Mouse (Mus musculus) erythroblast, embryonic 14.5 days (primary cell): Measurements from ENCODE around the gene Zc3h6. TPM values are rescaled to one million over a fixed set of nuclear protein-coding genes. Genes with fewer than 3 reads are reported as not detected.
A peak's percentile ranks its signal among the peaks of the same experiment; 100 is the strongest.
"Not testable (repeated sequence)": the region's sequence is repeated elsewhere in the genome, so short reads cannot be mapped to it uniquely, and the experiment has no call there.

Source experiments
- H3K27me3 ChIP-seq: 2 replicates; pipeline ENCODE4 v1.6.1; 2012; ENCODE audit warnings: inconsistent platforms; ENCODE audit not compliant: control insufficient read depth
- H3K36me3 ChIP-seq: 2 replicates; pipeline ENCODE4 v1.6.1; 2012; ENCODE audit warnings: mild to moderate bottlenecking, inconsistent platforms; ENCODE audit not compliant: control insufficient read depth
- H3K4me1 ChIP-seq: 2 replicates; pipeline ENCODE4 v1.6.1; 2012; ENCODE audit warnings: inconsistent platforms; ENCODE audit not compliant: control insufficient read depth
- H3K4me3 ChIP-seq: replicated peaks from 2 replicates; pipeline ENCODE3; 2012; ENCODE audit warnings: moderate library complexity, mild to moderate bottlenecking, inconsistent platforms
- H3K9me3 ChIP-seq: 2 replicates; pipeline ENCODE4 v1.6.1; 2012; ENCODE audit warnings: low read length, inconsistent platforms, mixed read lengths; ENCODE audit not compliant: control insufficient read depth
- GATA1 ChIP-seq: IDR thresholded peaks from 2 replicates; pipeline ENCODE4 v1.6.1; 2012; ENCODE audit warnings: low read length, inconsistent platforms, mixed read lengths
- TAL1 ChIP-seq: IDR thresholded peaks from 3 replicates; pipeline ENCODE4 v1.6.1; 2012; ENCODE audit warnings: low read length, inconsistent platforms, mixed read lengths
- polyA plus RNA-seq: library from polyadenylated mRNA; stranded (reverse); fragments of >175 nt; gene quantifications from 2 replicates; pipeline ENCODE4 v1.2.3, GENCODE M21; 2012

Gene Zc3h6
- polyA plus RNA-seq, 1 experiment, result 0.26 TPM

DNA sequence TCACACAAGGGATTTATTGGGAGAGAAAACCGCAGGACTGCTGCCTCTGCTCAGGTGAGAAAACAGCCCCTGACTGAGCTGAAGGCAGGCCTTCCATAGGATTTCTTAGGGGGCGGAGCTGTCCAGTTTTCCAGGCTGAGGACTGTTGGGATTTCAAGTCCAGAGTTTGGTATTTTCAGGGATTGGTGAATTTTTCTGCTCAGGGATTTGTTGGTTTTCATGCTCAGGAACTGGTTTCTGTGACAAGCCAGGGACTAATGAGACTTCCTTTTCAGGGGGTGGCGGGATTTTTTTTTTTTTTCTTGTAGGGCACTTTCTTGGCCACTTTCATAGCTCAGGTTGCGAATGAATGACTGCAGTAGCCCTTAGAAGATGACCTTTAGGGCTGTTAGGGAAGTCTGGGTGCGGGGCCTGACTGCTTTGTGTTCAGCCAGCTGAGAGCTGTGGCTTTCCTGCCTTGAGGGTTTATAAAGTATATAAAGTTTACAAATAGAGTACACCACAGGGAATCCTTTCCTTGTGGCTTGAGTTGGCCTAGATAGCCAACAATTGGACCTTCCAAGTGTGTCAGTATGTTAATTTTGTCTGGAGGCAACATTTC, 1.6 kb upstream of the Zc3h6 start:
- Histone ChIP-seq H3K36me3 (peaks cover 2% of the 10 kb centered on the region; the same call in 1 of the 2 replicates), H3K4me3 (peak overlapping the region; percentile 97), H3K27me3 (no peaks in the 10 kb centered on the region), H3K9me3 (no peaks in the 10 kb centered on the region), H3K4me1 (peaks cover 29% of the 10 kb centered on the region)
- TF ChIP-seq GATA1 (no peak), TAL1 (no peak)

DNA sequence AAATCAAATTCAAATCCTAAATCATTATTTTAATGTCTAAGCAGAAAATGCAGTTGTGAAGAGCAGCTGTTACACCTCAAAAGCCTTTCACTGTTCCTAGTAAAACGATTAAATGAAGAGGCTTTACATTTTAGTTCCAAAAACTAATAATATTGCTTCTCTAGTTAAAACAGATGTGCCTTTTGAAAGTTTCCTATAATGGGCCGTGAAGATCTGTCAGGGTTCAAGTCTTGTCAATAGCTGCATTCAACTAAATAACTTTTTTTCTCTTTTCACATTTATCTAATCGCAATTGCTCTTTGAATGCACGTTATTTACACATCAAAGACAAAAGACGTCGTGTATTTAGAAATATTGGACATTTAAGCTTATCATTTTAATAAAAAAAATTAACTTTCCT, 966 bp upstream of the Zc3h6 start:
- Histone ChIP-seq H3K9me3 (no peaks in the 10 kb centered on the region), H3K36me3 (peaks cover 2% of the 10 kb centered on the region; the same call in 1 of the 2 replicates), H3K4me1 (peaks cover 29% of the 10 kb centered on the region), H3K4me3 (peak overlapping the region; percentile 97), H3K27me3 (no peaks in the 10 kb centered on the region)
- TF ChIP-seq TAL1, result no peak

DNA sequence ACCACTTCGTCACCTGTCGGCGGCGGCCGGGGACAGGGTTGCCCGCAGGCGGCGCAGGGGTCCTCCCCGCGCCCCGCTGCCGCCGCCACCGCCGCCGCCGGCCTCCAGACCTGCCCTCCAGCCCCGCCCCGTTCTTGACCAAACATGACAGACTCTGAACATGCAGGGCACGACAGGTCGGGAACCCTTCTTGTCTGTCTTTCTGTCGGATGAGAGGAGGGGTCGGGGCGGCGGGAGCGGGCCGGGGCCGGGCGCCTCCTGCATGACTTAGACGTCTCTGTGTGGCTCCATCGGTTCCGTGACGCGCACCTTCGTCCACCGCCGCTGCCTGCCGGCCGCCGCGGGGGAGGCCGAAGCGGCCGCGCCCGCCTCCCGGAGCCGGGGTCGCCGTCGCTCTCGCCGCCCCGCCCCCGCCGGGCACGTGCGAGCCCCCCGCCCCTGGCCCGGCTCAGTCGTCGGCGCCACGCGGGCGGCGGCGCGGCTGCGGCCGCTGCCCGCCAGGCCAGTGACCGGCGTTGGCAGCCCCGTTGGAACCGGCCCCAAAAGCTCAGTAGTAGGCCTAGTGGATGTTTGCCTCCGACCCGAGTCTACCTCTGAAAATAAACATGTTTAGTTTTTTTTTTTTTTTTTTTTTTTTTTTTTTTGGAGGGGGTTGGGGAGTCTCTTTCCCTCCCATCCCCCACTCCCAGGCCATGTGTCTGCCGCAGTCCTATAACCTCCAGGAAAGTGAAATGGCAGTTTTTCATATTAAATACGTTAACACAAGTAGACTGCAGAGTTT, 649 bp downstream of the Zc3h6 start, which contains the start of gene Gm10762:
Gene Gm10762, minus strand, starts transcription at position 65 of the 781 bp plus-strand sequence.
- Histone ChIP-seq H3K27me3 (no peaks in the 10 kb centered on the region), H3K4me3 (peak within 1 kb of the TSS; percentile 97), H3K9me3 (no peaks in the 10 kb centered on the region), H3K4me1 (peaks cover 29% of the 10 kb centered on the region), H3K36me3 (peaks cover 2% of the 10 kb centered on the region; the same call in 1 of the 2 replicates)
- TF ChIP-seq TAL1 (no peak), GATA1 (no peak)

DNA sequence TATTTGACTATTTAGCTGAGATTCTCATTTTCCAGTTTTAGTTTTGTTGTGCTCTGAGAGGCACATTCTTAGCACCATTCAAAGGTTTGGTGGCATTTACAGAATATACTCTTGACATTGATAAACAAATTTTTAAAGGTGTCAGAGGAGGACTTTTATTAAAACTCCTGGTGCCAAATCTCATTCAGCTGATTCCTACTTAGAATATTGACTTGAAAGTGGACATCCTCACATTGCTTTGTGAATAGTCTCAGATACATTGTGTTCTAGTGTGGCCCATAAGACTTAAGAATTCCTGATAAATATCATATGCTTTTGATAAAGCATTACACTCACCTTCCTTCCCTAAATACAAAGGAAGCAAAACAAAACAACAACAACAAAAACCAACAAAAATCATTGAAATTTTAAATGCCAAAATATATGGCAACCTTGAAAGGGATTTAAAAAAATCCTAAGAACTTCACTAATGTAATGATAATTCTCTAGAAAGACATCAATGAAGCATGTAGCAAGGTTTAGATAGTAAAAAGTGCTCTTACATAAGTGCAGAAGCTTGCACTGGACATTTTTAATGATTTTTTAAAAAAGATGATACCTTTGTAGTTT, 1.4 kb downstream of the Zc3h6 start:
- H3K9me3 ChIP-seq, result no peaks in the 10 kb centered on the region
- peaks cover 2% of the 10 kb centered on the region; the same call in 1 of the 2 replicates for H3K36me3 ChIP-seq
- no peaks in the 10 kb centered on the region for H3K27me3 ChIP-seq
- TF ChIP-seq TAL1, result no peak
- TF ChIP-seq GATA1, result no peak
- H3K4me1 ChIP-seq, result peaks cover 29% of the 10 kb centered on the region
- peak overlapping the region; percentile 97 for H3K4me3 ChIP-seq

DNA sequence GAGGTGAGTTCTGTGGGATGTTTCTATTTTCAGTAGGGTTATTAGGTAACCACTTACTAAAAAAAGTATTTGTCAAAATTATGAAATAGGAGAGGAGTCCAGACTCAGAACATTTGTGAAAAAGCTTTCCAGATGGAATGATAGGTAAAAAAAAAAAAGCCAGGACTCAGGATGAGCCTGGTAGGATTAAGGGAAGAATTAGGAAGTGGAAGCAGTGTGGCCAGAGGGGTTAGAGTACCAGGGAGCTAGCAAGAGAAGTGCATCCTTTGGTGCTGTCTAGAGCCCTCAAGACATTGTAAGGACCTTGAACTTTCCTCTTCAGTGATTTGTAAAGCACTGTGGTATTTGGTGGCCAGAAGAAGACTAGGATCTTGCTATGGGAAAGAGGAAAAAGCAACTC, 5.1 kb downstream of the Zc3h6 start:
- TF ChIP-seq GATA1 (no peak), TAL1 (no peak)
- H3K36me3 ChIP-seq, result peaks cover 2% of the 10 kb centered on the region; the same call in 1 of the 2 replicates
- peaks cover 15% of the 10 kb centered on the region for H3K4me1 ChIP-seq
- no peak overlapping the region for H3K4me3 ChIP-seq
- no peaks in the 10 kb centered on the region for H3K9me3 ChIP-seq
- no peaks in the 10 kb centered on the region for H3K27me3 ChIP-seq

DNA sequence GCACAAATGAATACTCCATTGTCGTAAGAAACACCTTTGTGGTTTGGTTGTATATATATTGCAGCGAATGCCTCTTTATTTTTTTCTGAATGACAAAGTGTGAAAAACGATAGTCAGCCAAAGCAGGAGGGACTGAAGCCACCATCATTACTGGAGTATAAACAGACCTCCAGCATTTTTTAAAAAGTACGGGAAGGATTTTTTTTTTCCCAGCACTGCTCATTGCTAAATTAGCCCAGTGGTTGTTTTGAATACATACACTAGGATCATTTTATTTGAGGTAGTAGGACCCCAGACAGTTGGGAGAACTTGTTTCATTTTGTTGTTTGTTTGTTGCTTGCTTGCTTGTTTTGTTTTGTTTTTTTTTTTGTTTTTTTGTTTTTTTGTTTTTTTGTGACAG, 8.4 kb downstream of the Zc3h6 start:
- H3K4me1 ChIP-seq, result no peaks in the 10 kb centered on the region; the same call in 1 of the 2 replicates
- no peaks in the 10 kb centered on the region for H3K27me3 ChIP-seq
- H3K9me3 ChIP-seq, result no peaks in the 10 kb centered on the region
- H3K4me3 ChIP-seq, result no peak overlapping the region
- H3K36me3 ChIP-seq, result no peaks in the 10 kb centered on the region
- TF ChIP-seq TAL1, result no peak
- no peak for TF ChIP-seq GATA1

DNA sequence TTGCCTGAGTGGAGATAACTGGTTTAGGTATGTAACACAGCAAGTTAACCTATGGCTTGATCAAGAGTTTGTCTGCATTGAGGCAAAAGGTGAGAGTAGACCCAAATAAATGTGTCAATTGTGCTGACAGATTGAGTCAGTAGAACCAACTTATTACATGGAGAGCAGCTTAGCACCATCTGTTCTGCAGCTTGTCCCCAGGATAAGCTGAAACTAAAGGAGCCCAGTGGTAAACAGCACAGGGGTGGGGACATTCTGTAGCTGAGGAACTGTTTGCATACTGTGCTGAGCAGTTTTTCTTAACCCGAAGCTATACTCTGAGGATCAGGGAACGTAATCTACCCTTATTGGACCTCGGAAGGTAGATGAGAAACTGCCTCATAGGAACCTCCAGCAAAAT, 17.5 kb downstream of the Zc3h6 start:
- Histone ChIP-seq H3K36me3 (no peaks in the 10 kb centered on the region), H3K9me3 (no peaks in the 10 kb centered on the region), H3K27me3 (no peaks in the 10 kb centered on the region), H3K4me3 (no peak overlapping the region), H3K4me1 (no peaks in the 10 kb centered on the region)
- TF ChIP-seq GATA1, result no peak
- no peak for TF ChIP-seq TAL1

DNA sequence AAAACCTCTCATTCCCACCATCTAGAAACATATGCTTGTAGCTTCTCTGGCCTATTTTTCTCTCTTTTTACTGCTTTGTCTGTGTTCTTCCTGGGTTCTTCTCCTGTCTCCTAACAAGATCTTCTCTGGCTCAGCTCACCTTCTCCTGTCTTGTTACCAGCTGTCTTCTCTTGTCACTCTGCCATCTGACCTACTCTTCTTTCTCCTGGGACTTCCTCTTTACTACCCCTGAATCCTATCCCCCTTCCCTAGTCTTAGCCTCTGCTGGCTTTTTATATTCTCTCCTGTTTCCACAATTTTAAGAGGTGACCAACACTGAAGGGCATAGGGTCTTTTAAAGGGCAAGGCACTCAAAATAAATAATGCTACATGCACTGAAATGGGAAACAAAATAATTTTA, 37.7 kb downstream of the Zc3h6 start:
- Histone ChIP-seq H3K9me3 (no peaks in the 10 kb centered on the region), H3K27me3 (no peaks in the 10 kb centered on the region), H3K4me3 (no peak overlapping the region), H3K36me3 (no peaks in the 10 kb centered on the region), H3K4me1 (peaks cover 19% of the 10 kb centered on the region)
- no peak for TF ChIP-seq GATA1

DNA sequence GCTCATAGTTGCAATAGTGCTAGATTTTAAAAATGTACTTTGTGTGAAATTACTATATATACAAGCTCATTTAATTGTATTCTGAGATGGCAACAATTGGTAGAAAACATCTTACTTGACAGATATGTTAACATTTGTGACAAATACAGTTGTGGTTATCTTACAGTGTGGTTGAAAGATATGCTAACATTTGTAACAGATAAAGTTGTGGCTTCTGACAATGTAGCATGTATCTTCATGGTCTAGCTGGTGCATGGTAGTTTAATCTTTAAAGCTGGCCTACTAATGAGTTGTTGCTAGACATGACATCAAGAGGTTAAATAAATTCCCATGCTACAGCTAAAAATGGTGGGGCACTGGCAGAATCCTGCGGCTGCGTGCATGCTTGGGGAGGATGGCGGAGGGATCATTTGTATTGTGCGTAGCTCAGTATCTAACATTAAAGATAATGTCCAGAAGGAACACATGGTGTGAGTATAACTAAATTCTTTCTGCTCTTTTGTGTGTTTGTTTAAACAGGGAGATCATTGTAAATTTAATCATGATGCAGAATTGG, 39.1 kb downstream of the Zc3h6 start:
- TF ChIP-seq TAL1, result no peak
- no peak for TF ChIP-seq GATA1
- H3K27me3 ChIP-seq, result no peaks in the 10 kb centered on the region
- no peaks in the 10 kb centered on the region for H3K36me3 ChIP-seq
- H3K4me1 ChIP-seq, result peaks cover 21% of the 10 kb centered on the region
- no peaks in the 10 kb centered on the region for H3K9me3 ChIP-seq
- H3K4me3 ChIP-seq, result no peak overlapping the region

DNA sequence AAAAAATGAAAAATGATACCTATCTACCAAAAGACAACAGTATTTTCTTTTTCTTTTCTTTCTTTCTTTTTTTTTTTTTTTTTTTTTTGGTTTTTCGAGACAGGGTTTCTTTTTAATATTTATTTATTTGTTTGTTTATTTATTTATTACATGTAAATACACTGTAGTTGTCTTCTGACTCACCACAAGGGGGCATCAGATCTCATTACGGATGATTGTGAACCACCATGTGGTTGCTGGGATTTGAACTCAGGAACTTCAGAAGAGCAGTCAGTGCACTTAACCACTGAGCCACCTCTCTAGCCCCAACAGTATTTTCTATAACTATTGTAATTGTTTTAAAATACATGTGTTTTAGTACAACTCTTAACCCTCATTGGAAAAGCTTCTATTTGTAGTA, 41.7 kb downstream of the Zc3h6 start:
- not testable (repeated sequence) for H3K27me3 ChIP-seq, H3K36me3 ChIP-seq, H3K4me3 ChIP-seq, H3K9me3 ChIP-seq
- peaks cover 21% of the 10 kb centered on the region for H3K4me1 ChIP-seq
